Mouse (Mus musculus) erythroid progenitor cell, adult 5-6 weeks (primary cell): ENCODE data around the gene Pi4kb. TPM values are rescaled to one million over a fixed set of nuclear protein-coding genes. Genes with fewer than 3 reads are reported as not detected.

Experiments
- ATAC-seq: replicated peaks from 2 replicates; pipeline ENCODE4 v1.8.0; 2016; ENCODE audit warnings: moderate number of reproducible peaks, mild to moderate bottlenecking, moderate TSS enrichment, inconsistent platforms; ENCODE audit not compliant: poor library complexity, low FRiP score, severe bottlenecking
- total RNA-seq, 2 experiments: library from RNA; stranded (forward) in 1 of 2; stranded (reverse) in 1 of 2; fragments of 150-400 nt in 1 of 2; fragments of 186-747, 209-891 nt in 1 of 2; gene quantifications; 2 replicates each; pipeline versions ENCODE4 v1.2.3 to v1.2.4; 2015 to 2017; ENCODE audit warnings: low replicate concordance in 2 of 2

The Pi4kb gene
- total RNA-seq, 2 experiments from 2014 or later: 9.5 to 12.2 TPM

GRCm38 (mm10) chr3:95047914-95048313, 73.4 kb downstream of the Pi4kb start:
- no peak for ATAC-seq

GRCm38 (mm10) chr3:95052959-95053358, 78.4 kb downstream of the Pi4kb start:
- peak; percentile 77 for ATAC-seq

- peak; percentile 75 for ATAC-seq
Measured at GRCm38 (mm10) chr3:95053701-95054100, 79.2 kb downstream of the Pi4kb start.

- ATAC-seq: peak; percentile 39; the same call in 1 of the 2 replicates
Measured at GRCm38 (mm10) chr3:95054481-95055260, 80.1 kb downstream of the Pi4kb start.

- peak; percentile 74 for ATAC-seq
Measured at GRCm38 (mm10) chr3:95056275-95056674, 81.7 kb downstream of the Pi4kb start.

Other genes with a start within 250 kb of the Pi4kb start
- not detected in 2 replicates for gene Cgn, start 188.2 kb upstream of the Pi4kb start, total RNA-seq (2015; ENCODE audit: low replicate concordance)
- gene Cgn, start 188.2 kb upstream of the Pi4kb start, total RNA-seq (2017; ENCODE audit: low replicate concordance): not detected in 2 replicates
- gene Pogz, start 137.2 kb upstream of the Pi4kb start, total RNA-seq (2015; ENCODE audit: low replicate concordance): 24.1 and 54.5 TPM in 2 replicates
- gene Pogz, start 137.2 kb upstream of the Pi4kb start, total RNA-seq (2017; ENCODE audit: low replicate concordance): 9.2 and 11.6 TPM in 2 replicates
- gene Psmb4, start 87.8 kb upstream of the Pi4kb start, total RNA-seq (2015; ENCODE audit: low replicate concordance): 171 and 185 TPM in 2 replicates
- gene Psmb4, start 87.8 kb upstream of the Pi4kb start, total RNA-seq (2017; ENCODE audit: low replicate concordance): 25.2 and 96.7 TPM in 2 replicates
- 31.7 and 38.1 TPM in 2 replicates for gene Selenbp1, start 41.7 kb upstream of the Pi4kb start, total RNA-seq (2015; ENCODE audit: low replicate concordance)
- 31.1 and 34.5 TPM in 2 replicates for gene Selenbp1, start 41.7 kb upstream of the Pi4kb start, total RNA-seq (2017; ENCODE audit: low replicate concordance)
- gene Rfx5, start 20.7 kb upstream of the Pi4kb start, total RNA-seq (2015; ENCODE audit: low replicate concordance): 4.3 and 6.7 TPM in 2 replicates
- gene Rfx5, start 20.7 kb upstream of the Pi4kb start, total RNA-seq (2017; ENCODE audit: low replicate concordance): 1.4 and 2.3 TPM in 2 replicates
- 7.9 and 26.0 TPM in 2 replicates for gene Zfp687, start 40.7 kb downstream of the Pi4kb start, total RNA-seq (2015; ENCODE audit: low replicate concordance)
- gene Zfp687, start 40.7 kb downstream of the Pi4kb start, total RNA-seq (2017; ENCODE audit: low replicate concordance): 6.6 and 8.1 TPM in 2 replicates
- 79.6 and 112 TPM in 2 replicates for gene Psmd4, start 67.9 kb downstream of the Pi4kb start, total RNA-seq (2015; ENCODE audit: low replicate concordance)
- 111 and 160 TPM in 2 replicates for gene Psmd4, start 67.9 kb downstream of the Pi4kb start, total RNA-seq (2017; ENCODE audit: low replicate concordance)
- 17.3 and 26.4 TPM in 2 replicates for gene Pip5k1a, start 132.2 kb downstream of the Pi4kb start, total RNA-seq (2015; ENCODE audit: low replicate concordance)
- 32.2 and 74.3 TPM in 2 replicates for gene Pip5k1a, start 132.2 kb downstream of the Pi4kb start, total RNA-seq (2017; ENCODE audit: low replicate concordance)
- 11.5 and 13.4 TPM in 2 replicates for gene Vps72, start 136.3 kb downstream of the Pi4kb start, total RNA-seq (2015; ENCODE audit: low replicate concordance)
- 38.0 and 48.7 TPM in 2 replicates for gene Vps72, start 136.3 kb downstream of the Pi4kb start, total RNA-seq (2017; ENCODE audit: low replicate concordance)
- gene Tmod4, start 149.7 kb downstream of the Pi4kb start, total RNA-seq (2015; ENCODE audit: low replicate concordance): not detected in 2 replicates
- gene Tmod4, start 149.7 kb downstream of the Pi4kb start, total RNA-seq (2017; ENCODE audit: low replicate concordance): not detected in 2 replicates
- 35.0 and 41.1 TPM in 2 replicates for gene Scnm1, start 159.3 kb downstream of the Pi4kb start, total RNA-seq (2015; ENCODE audit: low replicate concordance)
- gene Scnm1, start 159.3 kb downstream of the Pi4kb start, total RNA-seq (2017; ENCODE audit: low replicate concordance): 34.9 and 43.6 TPM in 2 replicates
- gene Lysmd1, start 159.4 kb downstream of the Pi4kb start, total RNA-seq (2015; ENCODE audit: low replicate concordance): 4.6 and 8.3 TPM in 2 replicates
- gene Lysmd1, start 159.4 kb downstream of the Pi4kb start, total RNA-seq (2017; ENCODE audit: low replicate concordance): 7.0 and 8.1 TPM in 2 replicates
- gene Tnfaip8l2, start 167.6 kb downstream of the Pi4kb start, total RNA-seq (2015; ENCODE audit: low replicate concordance): 7.5 and 18.0 TPM in 2 replicates
- gene Tnfaip8l2, start 167.6 kb downstream of the Pi4kb start, total RNA-seq (2017; ENCODE audit: low replicate concordance): 4.4 and 8.6 TPM in 2 replicates
- gene Sema6c, start 185.7 kb downstream of the Pi4kb start, total RNA-seq (2015; ENCODE audit: low replicate concordance): not detected in 2 replicates
- not detected in 2 replicates for gene Sema6c, start 185.7 kb downstream of the Pi4kb start, total RNA-seq (2017; ENCODE audit: low replicate concordance)
- 98.9 and 104 TPM in 2 replicates for gene Gabpb2, start 243.2 kb downstream of the Pi4kb start, total RNA-seq (2015; ENCODE audit: low replicate concordance)
- 157 and 160 TPM in 2 replicates for gene Gabpb2, start 243.2 kb downstream of the Pi4kb start, total RNA-seq (2017; ENCODE audit: low replicate concordance)